Mouse (Mus musculus) bone marrow, adult 2 months (tissue): ENCODE results near the gene Elavl4.

Experiments used
- CTCF ChIP-seq: fragments of 200-500 bp; IDR thresholded peaks from 2 replicates; pipeline ENCODE4 v1.5.1; 2011; ENCODE audit warnings: low read length, control low read depth; ENCODE audit not compliant: control insufficient read depth, insufficient read depth
- POLR2A ChIP-seq: fragments of 200-500 bp; IDR thresholded peaks from 2 replicates; pipeline ENCODE4 v1.6.1; 2011; ENCODE audit warnings: low read depth, mild to moderate bottlenecking, control low read depth, low read length, borderline replicate concordance; ENCODE audit not compliant: control insufficient read depth

DNA sequence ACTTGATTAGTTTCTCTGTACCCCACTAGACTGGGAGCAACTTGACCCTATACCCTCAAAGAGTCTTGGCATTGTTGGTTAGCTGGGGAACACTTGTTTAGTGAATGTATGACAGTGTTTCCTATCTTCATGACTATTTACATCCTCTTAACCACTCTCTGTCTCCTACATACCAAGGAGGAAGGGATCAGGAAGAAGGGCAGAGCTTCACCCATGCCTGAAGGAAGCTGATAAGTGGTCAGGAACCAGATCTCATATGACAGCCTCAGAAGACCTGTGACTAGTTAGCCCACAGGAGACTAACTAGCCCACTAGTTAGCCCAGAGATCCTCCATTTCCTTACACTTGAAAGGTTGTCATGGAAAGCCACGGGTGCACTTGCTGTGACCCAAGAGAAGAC lies 117.2 kb downstream of the Elavl4 start:
- no peak for TF ChIP-seq CTCF
- no peak for TF ChIP-seq POLR2A
